Mouse (Mus musculus): ENCODE data around the gene Ankrd13a. TPM values are rescaled to one million over a fixed set of nuclear protein-coding genes. Genes with fewer than 3 reads are reported as not detected.
A peak's percentile ranks its signal among the peaks of the same experiment; 100 is the strongest.

Ankrd13a gene
- total and polyA plus RNA-seq, 2 experiments: 11.4 to 15.9 TPM

DNA sequence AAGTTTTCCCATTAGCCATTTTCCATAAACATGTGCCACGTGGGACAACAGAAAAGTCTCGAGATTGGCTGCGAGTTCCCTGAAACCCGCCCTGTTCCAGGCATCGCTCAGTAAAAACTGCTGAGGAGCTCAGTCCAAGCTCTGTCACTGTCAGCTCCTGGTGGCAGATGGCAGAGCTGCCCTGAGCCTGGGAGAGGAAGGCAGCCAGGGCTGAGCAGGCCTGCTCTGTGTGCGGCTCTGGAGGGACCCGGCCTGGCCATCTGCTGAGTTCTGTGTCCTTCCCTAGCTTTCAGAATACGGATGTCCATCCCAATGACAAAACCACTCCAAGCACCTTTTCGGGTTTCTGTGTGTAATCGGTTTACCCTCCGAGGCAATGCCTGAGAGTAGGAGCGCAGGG, 21.1 kb upstream of the Ankrd13a start:
- H3K9ac ChIP-seq (ENCODE audit: low read depth, low read length): no peak overlapping the region
- no peak for DNase-seq (ENCODE audit: extremely low read depth, low read depth, low spot score)
- no peaks in the 10 kb centered on the region for H3K27me3 ChIP-seq (ENCODE audit: control insufficient read depth, insufficient read depth, low read length)
- H3K27ac ChIP-seq (replicated peaks; ENCODE audit: insufficient read depth, low read depth, low read length): no peak overlapping the region
- no peaks in the 10 kb centered on the region for H3K4me1 ChIP-seq (ENCODE audit: control insufficient read depth, insufficient read depth, low read length)
- peaks cover 29% of the 10 kb centered on the region; the same call in 1 of the 2 replicates for H3K36me3 ChIP-seq (ENCODE audit: control insufficient read depth, insufficient read depth, low read length)
- 95% methylated on average over 12 of the region's 12 CpGs for WGBS
- no peaks in the 10 kb centered on the region for H3K79me2 ChIP-seq (ENCODE audit: control insufficient read depth, insufficient read depth, low read length)
- no peak overlapping the region for H3K4me3 ChIP-seq (ENCODE audit: insufficient read depth, low read depth, low read length)
- no peak for TF ChIP-seq POLR2A (IDR thresholded peaks at IDR 0.05; ENCODE audit: extremely low read depth, insufficient read depth, low read length)
- TF ChIP-seq CTCF (IDR thresholded peaks at IDR 0.05; ENCODE audit: low read depth, low read length): no peak

GRCm38 (mm10) chr5:114759536-114760090, 14.9 kb upstream of the Ankrd13a start:
- TF ChIP-seq CTCF (IDR thresholded peaks at IDR 0.05; ENCODE audit: low read depth, low read length) (no peak), POLR2A (IDR thresholded peaks at IDR 0.05; ENCODE audit: extremely low read depth, insufficient read depth, low read length) (no peak)
- no peaks in the 10 kb centered on the region for H3K4me1 ChIP-seq (ENCODE audit: control insufficient read depth, insufficient read depth, low read length)
- H3K4me3 ChIP-seq (ENCODE audit: insufficient read depth, low read depth, low read length): no peak overlapping the region
- 97% methylated on average over 5 of the region's 5 CpGs for WGBS
- no peak for DNase-seq (ENCODE audit: extremely low read depth, low read depth, low spot score)
- no peak overlapping the region for H3K27ac ChIP-seq (replicated peaks; ENCODE audit: insufficient read depth, low read depth, low read length)
- no peak overlapping the region for H3K9ac ChIP-seq (ENCODE audit: low read depth, low read length)
- H3K36me3 ChIP-seq (ENCODE audit: control insufficient read depth, insufficient read depth, low read length): peaks cover 35% of the 10 kb centered on the region; the same call in 1 of the 2 replicates
- H3K79me2 ChIP-seq (ENCODE audit: control insufficient read depth, insufficient read depth, low read length): no peaks in the 10 kb centered on the region
- no peaks in the 10 kb centered on the region for H3K27me3 ChIP-seq (ENCODE audit: control insufficient read depth, insufficient read depth, low read length)

DNA sequence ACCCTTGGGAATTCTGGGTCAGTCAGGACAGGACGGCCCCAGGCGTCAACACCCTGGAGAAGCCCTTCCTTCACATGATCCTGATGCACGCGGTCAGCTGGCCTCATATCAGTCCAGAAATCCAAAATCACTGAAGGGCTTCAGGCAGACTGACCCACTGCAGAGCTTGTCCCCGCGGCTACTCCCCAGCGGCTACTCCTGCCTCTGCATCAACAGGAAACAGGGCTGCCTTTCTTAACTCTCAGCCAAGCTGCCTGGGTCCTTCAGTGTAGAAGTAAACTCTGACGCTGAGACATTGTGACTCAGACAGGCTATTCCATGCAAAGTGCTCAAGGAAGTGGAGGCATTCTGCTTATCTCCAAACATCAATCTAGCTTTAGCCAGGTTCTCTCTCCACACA, 12.5 kb upstream of the Ankrd13a start:
- Histone ChIP-seq H3K36me3 (ENCODE audit: control insufficient read depth, insufficient read depth, low read length) (peaks cover 30% of the 10 kb centered on the region; the same call in 1 of the 2 replicates), H3K79me2 (ENCODE audit: control insufficient read depth, insufficient read depth, low read length) (peaks cover 3% of the 10 kb centered on the region; the same call in 1 of the 2 replicates), H3K27ac (replicated peaks; ENCODE audit: insufficient read depth, low read depth, low read length) (no peak overlapping the region), H3K4me3 (ENCODE audit: insufficient read depth, low read depth, low read length) (no peak overlapping the region), H3K27me3 (ENCODE audit: control insufficient read depth, insufficient read depth, low read length) (no peaks in the 10 kb centered on the region), H3K4me1 (ENCODE audit: control insufficient read depth, insufficient read depth, low read length) (no peaks in the 10 kb centered on the region), H3K9ac (ENCODE audit: low read depth, low read length) (no peak overlapping the region)
- TF ChIP-seq POLR2A (IDR thresholded peaks at IDR 0.05; ENCODE audit: extremely low read depth, insufficient read depth, low read length) (no peak), CTCF (IDR thresholded peaks at IDR 0.05; ENCODE audit: low read depth, low read length) (no peak)
- WGBS: 87% methylated on average over 8 of the region's 8 CpGs
- DNase-seq (ENCODE audit: extremely low read depth, low read depth, low spot score): no peak

- TF ChIP-seq CTCF (IDR thresholded peaks at IDR 0.05; ENCODE audit: low read depth, low read length): peak; percentile 26
- no peak for TF ChIP-seq POLR2A (IDR thresholded peaks at IDR 0.05; ENCODE audit: extremely low read depth, insufficient read depth, low read length)
- Histone ChIP-seq H3K36me3 (ENCODE audit: control insufficient read depth, insufficient read depth, low read length) (peaks cover 24% of the 10 kb centered on the region; the same call in 1 of the 2 replicates), H3K79me2 (ENCODE audit: control insufficient read depth, insufficient read depth, low read length) (peaks cover 21% of the 10 kb centered on the region), H3K4me3 (ENCODE audit: insufficient read depth, low read depth, low read length) (no peak overlapping the region), H3K4me1 (ENCODE audit: control insufficient read depth, insufficient read depth, low read length) (no peaks in the 10 kb centered on the region), H3K27ac (replicated peaks; ENCODE audit: insufficient read depth, low read depth, low read length) (no peak overlapping the region), H3K9ac (ENCODE audit: low read depth, low read length) (no peak overlapping the region), H3K27me3 (ENCODE audit: control insufficient read depth, insufficient read depth, low read length) (no peaks in the 10 kb centered on the region)
- WGBS: 93% methylated on average over 18 of the region's 18 CpGs
- no peak for DNase-seq (ENCODE audit: extremely low read depth, low read depth, low spot score)
Observed at GRCm38 (mm10) chr5:114764812-114765735, 9.4 kb upstream of the Ankrd13a start.

DNA sequence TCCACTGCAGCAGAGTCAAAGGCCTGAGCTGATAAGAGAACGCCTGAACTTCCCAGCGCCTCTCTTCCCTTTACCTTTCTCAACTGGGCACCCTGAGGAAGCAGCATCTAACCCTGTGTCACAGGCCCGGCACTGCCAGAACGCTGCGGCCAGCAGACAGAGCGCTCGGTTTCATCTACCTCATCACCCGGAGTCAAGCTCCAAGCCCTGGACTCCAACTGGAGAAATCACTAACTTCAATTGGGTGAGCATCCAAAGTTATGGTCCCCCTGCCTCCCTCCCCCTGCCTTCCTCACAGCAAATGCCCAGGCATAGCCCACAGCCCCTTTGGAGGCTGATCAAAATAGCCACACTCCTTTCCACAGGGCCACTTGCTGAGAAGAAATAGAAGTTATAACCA, 7.8 kb upstream of the Ankrd13a start:
- no peak for DNase-seq (ENCODE audit: extremely low read depth, low read depth, low spot score)
- TF ChIP-seq POLR2A (IDR thresholded peaks at IDR 0.05; ENCODE audit: extremely low read depth, insufficient read depth, low read length) (no peak), CTCF (IDR thresholded peaks at IDR 0.05; ENCODE audit: low read depth, low read length) (no peak)
- H3K9ac ChIP-seq (ENCODE audit: low read depth, low read length): no peak overlapping the region
- no peak overlapping the region for H3K27ac ChIP-seq (replicated peaks; ENCODE audit: insufficient read depth, low read depth, low read length)
- H3K27me3 ChIP-seq (ENCODE audit: control insufficient read depth, insufficient read depth, low read length): no peaks in the 10 kb centered on the region
- H3K79me2 ChIP-seq (ENCODE audit: control insufficient read depth, insufficient read depth, low read length): peaks cover 36% of the 10 kb centered on the region
- WGBS: 77% methylated on average over 8 of the region's 8 CpGs
- no peak overlapping the region for H3K4me3 ChIP-seq (ENCODE audit: insufficient read depth, low read depth, low read length)
- H3K4me1 ChIP-seq (ENCODE audit: control insufficient read depth, insufficient read depth, low read length): no peaks in the 10 kb centered on the region; the same call in 1 of the 2 replicates
- peaks cover 18% of the 10 kb centered on the region; the same call in 1 of the 2 replicates for H3K36me3 ChIP-seq (ENCODE audit: control insufficient read depth, insufficient read depth, low read length)
